Comparison of ENCODE assay signal across 28 mouse cellular contexts in genomic region chr12:100415802-100416201, GRCm38 (mm10).
A peak's percentile ranks its signal among the peaks of the same experiment; 100 is the strongest.
DNase-seq lines count a peak whose midpoint lies in the region; ATAC-seq lines count a peak whose summit lies in the region.
"Had no signal": no experiment of that assay in that cellular context is flagged by ENCODE, and none has a peak within 500 bp of the region (broad histone marks: within the 10 kb centered on the region; RNA-seq: fewer than 3 reads in every experiment).

No protein-coding gene starts in this region.

- WGBS in forebrain, embryonic 13.5 days: 89% methylated on average over 6 of the region's 6 CpGs
- WGBS in forebrain, embryonic 11.5 days: 81% methylated on average over 6 of the region's 6 CpGs
- WGBS in hindbrain, embryonic 15.5 days: 88% methylated on average over 6 of the region's 6 CpGs
- WGBS in hindbrain, embryonic 10.5 days: 88% methylated on average over 6 of the region's 6 CpGs

- H3K4me1 ChIP-seq in forebrain, embryonic 13.5 days: peaks cover 6% of the 10 kb centered on the region; the same call in 1 of the 2 replicates
- no peaks in the 10 kb centered on the region for H3K4me1 ChIP-seq in forebrain, embryonic 11.5 days (replicated peaks; ENCODE audit: control insufficient read depth, insufficient read depth, low read length)
- H3K4me1 ChIP-seq in hindbrain, embryonic 15.5 days (replicated peaks): no peaks in the 10 kb centered on the region; the same call in 1 of the 2 replicates
- peaks cover 8% of the 10 kb centered on the region; the same call in 1 of the 2 replicates for H3K4me1 ChIP-seq in hindbrain, embryonic 10.5 days (replicated peaks)
- H3K4me1 ChIP-seq: forebrain, embryonic 15.5 days; liver, embryonic 12.5 days had no signal

- no peaks in the 10 kb centered on the region for H3K9me3 ChIP-seq in forebrain, embryonic 13.5 days (replicated peaks)
- no peaks in the 10 kb centered on the region for H3K9me3 ChIP-seq in forebrain, embryonic 11.5 days (ENCODE audit: control insufficient read depth, low read length)
- H3K9me3 ChIP-seq in hindbrain, embryonic 15.5 days: no peaks in the 10 kb centered on the region
- H3K9me3 ChIP-seq in hindbrain, embryonic 10.5 days: no peaks in the 10 kb centered on the region
- H3K9me3 ChIP-seq: forebrain, embryonic 15.5 days; heart, embryonic 10.5 days; hindbrain, embryonic 13.5 days; liver, embryonic 12.5 days; megakaryocyte, embryonic 14.5 days; midbrain, embryonic 12.5 days had no signal

- no peak overlapping the region for H3K4me2 ChIP-seq in forebrain, embryonic 13.5 days
- no peak overlapping the region for H3K4me2 ChIP-seq in forebrain, embryonic 11.5 days (ENCODE audit: low read depth, low read length, severe bottlenecking)
- H3K4me2 ChIP-seq in hindbrain, embryonic 15.5 days: no peak overlapping the region
- H3K4me2 ChIP-seq: forebrain, embryonic 15.5 days; hindbrain, embryonic 13.5 days; liver, embryonic 12.5 days; midbrain, embryonic 12.5 days had no signal

- DNase-seq in forebrain, embryonic 11.5 days (ENCODE audit: low spot score): no peak
- no peak for DNase-seq in hindbrain, embryonic 10.5 days (ENCODE audit: low spot score)
- DNase-seq in right cerebral cortex, postnatal 25 days: peak; percentile 29
- no peak for DNase-seq in right cerebral cortex, adult 2 months (ENCODE audit: low spot score in 2 of 2)
- no peak for DNase-seq in adrenal gland, postnatal 10 days
- DNase-seq: adrenal gland, postnatal 25 days; cerebellum, postnatal 10 days; gastrocnemius, postnatal 10 days; heart, postnatal 36 days; kidney, adult 9 months; kidney, postnatal 10 days; left cerebral cortex, postnatal 4 days; liver, postnatal 0 days; lung, postnatal 4 days; retina, postnatal 1 day; thymus, adult 2 months; thymus, postnatal 36 days had no signal

- peaks cover 16% of the 10 kb centered on the region; the same call in 1 of the 2 replicates for H3K36me3 ChIP-seq in forebrain, embryonic 13.5 days (ENCODE audit: poor library complexity, severe bottlenecking)
- no peaks in the 10 kb centered on the region for H3K36me3 ChIP-seq in forebrain, embryonic 11.5 days (ENCODE audit: control insufficient read depth, insufficient read depth, low read length)
- H3K36me3 ChIP-seq in hindbrain, embryonic 15.5 days: peaks cover 17% of the 10 kb centered on the region
- peaks cover 24% of the 10 kb centered on the region for H3K36me3 ChIP-seq in hindbrain, embryonic 10.5 days

- no peak overlapping the region for H3K4me3 ChIP-seq in forebrain, embryonic 13.5 days
- H3K4me3 ChIP-seq in forebrain, embryonic 11.5 days (ENCODE audit: low read depth, low read length): no peak overlapping the region
- no peak overlapping the region for H3K4me3 ChIP-seq in hindbrain, embryonic 15.5 days
- no peak overlapping the region for H3K4me3 ChIP-seq in hindbrain, embryonic 10.5 days
- H3K4me3 ChIP-seq: erythroblast, embryonic 14.5 days; forebrain, embryonic 15.5 days; heart, embryonic 10.5 days; hindbrain, embryonic 13.5 days; liver, embryonic 12.5 days; megakaryocyte, embryonic 14.5 days; midbrain, embryonic 12.5 days; myocyte had no signal

- peak overlapping the region; percentile 34; the same call in 1 of the 2 replicates for H3K9ac ChIP-seq in forebrain, embryonic 13.5 days
- H3K9ac ChIP-seq in forebrain, embryonic 11.5 days (ENCODE audit: low read length): no peak overlapping the region
- no peak overlapping the region for H3K9ac ChIP-seq in hindbrain, embryonic 15.5 days
- H3K9ac ChIP-seq: forebrain, embryonic 15.5 days; hindbrain, embryonic 13.5 days; liver, embryonic 12.5 days; liver, postnatal 0 days; midbrain, embryonic 12.5 days had no signal

- H3K27me3 ChIP-seq in forebrain, embryonic 13.5 days: no peaks in the 10 kb centered on the region
- no peaks in the 10 kb centered on the region for H3K27me3 ChIP-seq in forebrain, embryonic 11.5 days (ENCODE audit: control insufficient read depth, insufficient read depth, low read length)
- H3K27me3 ChIP-seq in hindbrain, embryonic 15.5 days: no peaks in the 10 kb centered on the region
- no peaks in the 10 kb centered on the region for H3K27me3 ChIP-seq in hindbrain, embryonic 10.5 days (ENCODE audit: insufficient read depth, poor library complexity, severe bottlenecking)
- H3K27me3 ChIP-seq: forebrain, embryonic 15.5 days; hindbrain, embryonic 13.5 days; liver, embryonic 12.5 days; megakaryocyte, embryonic 14.5 days; midbrain, embryonic 12.5 days had no signal

- no peak overlapping the region for H3K27ac ChIP-seq in forebrain, embryonic 13.5 days
- H3K27ac ChIP-seq in forebrain, embryonic 11.5 days (ENCODE audit: low read depth, low read length): no peak overlapping the region
- H3K27ac ChIP-seq in hindbrain, embryonic 15.5 days (replicated peaks): 0 out of 2 replicates have a peak overlapping the region, but pooled peaks have one; percentile 11
- H3K27ac ChIP-seq in hindbrain, embryonic 10.5 days: no peak overlapping the region
- H3K27ac ChIP-seq: forebrain, embryonic 15.5 days; heart, embryonic 10.5 days; hindbrain, embryonic 13.5 days; liver, embryonic 12.5 days; midbrain, embryonic 12.5 days had no signal

- ATAC-seq in forebrain, embryonic 13.5 days: no peak
- ATAC-seq in forebrain, embryonic 11.5 days (replicated peaks; ENCODE audit: low FRiP score): no peak
- no peak for ATAC-seq in hindbrain, embryonic 15.5 days (ENCODE audit: low FRiP score, low read depth)
- ATAC-seq: forebrain, embryonic 15.5 days; intestine, postnatal 0 days; liver, embryonic 12.5 days; liver, postnatal 0 days had no signal
